Mouse (Mus musculus): ENCODE measurements at regions not wholly inside any gene's neighbourhood (a gene's known extent, or its start where the extent isn't known, plus 50 kb on each side); places are given as distances from the start of the nearest gene placed in this dataset.

DNA sequence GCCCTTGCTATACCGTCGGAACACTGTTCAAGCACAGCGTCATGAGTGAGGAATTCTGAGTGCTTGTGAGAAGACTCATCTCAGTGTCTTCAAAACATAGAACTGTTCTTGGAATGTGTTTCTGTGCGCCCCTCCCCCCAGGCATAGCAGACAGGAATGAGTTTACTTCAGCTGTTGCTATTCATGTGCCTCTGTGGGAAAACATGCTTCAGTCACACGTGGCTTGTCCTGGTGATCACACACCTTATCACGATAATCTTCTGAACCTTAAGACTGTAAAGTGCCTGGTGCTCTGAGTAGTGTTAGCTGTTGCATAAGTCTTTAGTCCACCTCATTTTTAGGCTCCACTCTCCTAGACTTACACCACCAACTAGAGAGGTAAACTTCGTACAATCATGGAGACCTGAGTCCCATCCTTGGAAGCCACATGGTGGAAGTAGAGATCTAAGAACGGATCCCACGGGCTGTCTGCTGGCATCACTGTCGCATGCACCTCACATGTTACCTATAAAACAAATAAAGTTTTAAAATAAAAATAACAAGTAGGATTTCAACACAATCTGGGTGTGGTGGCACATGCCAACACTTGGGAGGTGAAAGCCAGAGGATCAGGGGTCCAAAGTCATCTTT is 1143.8 kb downstream of the 4930447A16Rik start:
- intact Hi-C loops (cut with DNase I), result no loop called here
- no peak for DNase-seq

DNA sequence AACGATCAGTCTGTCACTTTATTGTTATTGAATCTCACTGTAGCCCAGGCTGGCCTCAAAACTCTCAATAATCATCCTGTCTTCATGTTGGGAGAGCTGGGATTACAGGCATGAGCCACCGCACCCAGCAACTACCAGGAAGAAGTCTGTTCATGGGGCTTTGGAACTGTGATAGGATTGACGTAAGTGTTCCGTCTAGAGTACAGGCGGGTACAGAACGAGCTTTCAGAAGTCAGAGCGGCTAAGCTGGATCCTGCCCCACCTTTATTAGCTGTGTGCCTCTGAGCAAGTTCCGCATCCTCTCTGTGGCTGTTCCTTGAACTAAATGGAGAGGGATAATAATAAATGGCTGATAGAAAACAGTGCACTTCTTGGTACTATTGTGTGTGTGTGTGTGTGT is 1144.8 kb downstream of the 4930447A16Rik start:
- DNase-seq, result no peak
- intact Hi-C loops (cut with DNase I), result no loop called here

DNA sequence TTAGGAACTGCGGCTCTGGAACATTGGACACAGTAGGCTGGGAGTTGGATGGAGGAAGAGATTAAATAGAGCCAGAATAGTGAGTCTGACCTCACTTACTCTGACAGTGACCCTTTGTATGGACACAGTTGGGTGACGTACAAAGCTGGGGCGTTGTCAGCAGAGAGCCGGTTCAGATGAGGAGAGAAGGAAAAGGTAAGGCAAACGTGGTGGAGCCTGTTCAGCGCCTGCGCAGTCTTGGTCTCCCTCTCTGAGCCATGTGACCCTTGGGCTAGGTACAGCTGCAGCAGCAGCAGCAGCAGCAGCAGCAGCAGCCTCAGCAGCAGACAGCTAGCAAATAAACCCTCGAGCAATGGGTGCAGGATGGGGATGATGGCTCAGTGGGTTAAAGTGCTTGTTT is 1145.4 kb downstream of the 4930447A16Rik start:
- no peak for DNase-seq
- intact Hi-C loops (cut with DNase I), result no loop called here

- no peak for DNase-seq
- intact Hi-C loops (cut with DNase I), result no loop called here
Measured at GRCm38 (mm10) chr15:38572652-38573051, 1147.3 kb downstream of the 4930447A16Rik start.

DNA sequence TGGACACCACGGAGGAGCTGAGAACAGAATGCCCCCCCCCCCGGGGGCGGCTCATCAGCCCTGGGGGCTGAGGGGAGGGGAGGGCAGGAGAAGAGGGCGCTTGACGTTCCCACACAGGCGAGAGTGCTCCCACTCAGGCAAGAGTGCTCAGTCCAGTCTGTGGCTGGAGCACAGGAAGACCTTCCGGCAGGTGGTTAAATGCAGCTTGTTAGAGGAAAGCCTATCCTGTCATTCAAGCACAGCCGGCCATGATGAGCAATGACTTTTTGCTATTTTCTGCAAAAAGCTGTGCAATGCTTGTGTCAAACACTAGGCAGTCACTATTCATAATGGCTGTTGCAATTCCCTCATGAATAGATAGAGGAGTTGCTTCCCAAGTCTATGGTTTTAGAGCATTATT is 1149.1 kb downstream of the 4930447A16Rik start:
- no peak for DNase-seq
- intact Hi-C loops (cut with DNase I), result no loop called here

DNA sequence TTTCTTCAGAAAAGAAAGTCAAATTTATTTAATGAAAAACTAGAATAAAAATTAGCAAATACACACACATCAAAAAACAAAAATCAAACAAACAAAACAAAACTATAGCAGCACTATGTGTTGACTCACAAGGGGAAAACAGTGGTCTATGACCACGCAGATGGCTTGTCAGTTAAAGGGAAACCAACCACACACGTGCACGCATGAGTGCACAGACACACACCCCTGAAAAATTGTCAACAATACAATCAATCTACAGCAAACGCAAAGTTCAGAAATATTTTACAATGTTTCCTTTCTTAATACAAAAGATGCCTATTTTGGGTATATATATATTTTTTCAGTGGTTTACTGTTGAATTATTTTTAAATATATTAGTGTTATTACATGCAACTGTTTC is 1149.9 kb downstream of the 4930447A16Rik start:
- intact Hi-C loops (cut with DNase I), result no loop called here
- DNase-seq, result no peak

- no peak for DNase-seq
- intact Hi-C loops (cut with DNase I), result no loop called here
Measured at GRCm38 (mm10) chr15:38577691-38578090, 1152.3 kb downstream of the 4930447A16Rik start.

DNA sequence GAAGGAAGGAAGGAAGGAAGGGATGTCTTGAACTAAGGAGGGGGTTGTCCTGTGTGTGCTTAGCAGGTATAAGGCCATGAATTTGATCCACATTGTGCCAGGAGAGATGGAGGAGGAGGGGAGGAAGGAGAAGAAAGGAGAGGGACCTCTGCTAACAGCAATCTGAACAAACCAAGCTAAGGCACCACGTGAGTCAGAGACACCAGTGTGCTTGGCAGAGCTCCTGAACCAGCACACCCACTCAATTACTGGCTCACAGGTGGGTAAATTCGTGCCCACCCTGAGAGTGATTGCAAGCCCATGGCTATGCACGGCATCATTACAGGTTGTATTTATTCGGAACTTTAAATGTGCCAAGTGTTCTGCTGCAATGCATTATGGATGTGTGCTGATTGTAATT is 1154.1 kb downstream of the 4930447A16Rik start:
- intact Hi-C loops (cut with DNase I), result no loop called here
- DNase-seq, result no peak

GRCm38 (mm10) chr15:38583500-38583899 is 1158.1 kb downstream of the 4930447A16Rik start:
- DNase-seq, result no peak
- intact Hi-C loops (cut with DNase I), result no loop called here

- intact Hi-C loops (cut with DNase I), result no loop called here
Measured at GRCm38 (mm10) chr15:38584425-38584824, 1159.1 kb downstream of the 4930447A16Rik start.

DNA sequence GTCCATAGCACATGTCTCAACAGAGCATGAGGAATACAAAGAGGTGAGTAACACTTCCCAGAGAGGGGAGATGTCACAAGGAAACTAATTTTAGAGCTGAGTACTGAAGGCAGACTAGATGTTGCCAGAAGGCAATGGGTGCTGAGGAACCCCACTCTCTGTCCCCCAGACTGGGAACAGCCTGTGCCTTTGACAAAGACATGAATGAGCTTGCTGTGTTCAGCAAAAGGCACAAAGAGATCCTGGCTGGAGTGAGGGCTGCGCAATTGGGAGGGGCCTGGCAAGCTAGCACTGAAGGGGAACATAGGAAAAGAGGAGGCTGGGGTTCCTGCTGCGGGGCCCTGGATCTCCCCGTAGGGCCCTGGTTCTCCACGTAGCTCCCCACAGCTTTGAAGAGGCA is 1160.3 kb downstream of the 4930447A16Rik start:
- intact Hi-C loops (cut with DNase I), result no loop called here
- no peak for DNase-seq

More at GRCm38 (mm10) chr15:38584425-38584824, 1159.1 kb downstream of the 4930447A16Rik start:
- no peak for DNase-seq

GRCm38 (mm10) chr15:38586594-38586993 is 1161.2 kb downstream of the 4930447A16Rik start:
- no peak for DNase-seq
- intact Hi-C loops (cut with DNase I), result no loop called here

- no peak for DNase-seq
- intact Hi-C loops (cut with DNase I), result no loop called here
Measured at GRCm38 (mm10) chr15:38588268-38588667, 1162.9 kb downstream of the 4930447A16Rik start.

- DNase-seq, result no peak
- intact Hi-C loops (cut with DNase I), result no loop called here
Measured at GRCm38 (mm10) chr15:38589010-38589409, 1163.7 kb downstream of the 4930447A16Rik start.

DNA sequence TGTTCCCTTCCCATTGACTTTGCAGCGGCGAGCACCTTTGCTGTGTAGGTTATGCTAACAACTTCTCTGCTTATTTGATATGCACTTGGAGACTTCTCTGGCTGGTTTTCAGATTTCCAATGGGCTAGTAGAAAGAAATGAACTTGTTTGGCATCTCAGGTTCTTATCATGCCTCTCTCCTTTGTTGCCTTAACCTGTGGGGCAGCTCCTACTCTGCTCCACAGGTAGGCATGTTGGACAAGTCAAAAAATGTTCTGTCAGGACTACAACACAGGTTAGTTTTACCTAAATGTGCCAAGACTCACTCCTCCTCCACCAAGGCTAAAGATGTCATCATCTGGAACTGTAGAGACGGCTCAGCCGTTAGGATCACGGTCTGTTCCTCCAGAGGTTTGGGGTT is 1164.3 kb downstream of the 4930447A16Rik start:
- intact Hi-C loops (cut with DNase I), result no loop called here
- DNase-seq, result no peak

DNA sequence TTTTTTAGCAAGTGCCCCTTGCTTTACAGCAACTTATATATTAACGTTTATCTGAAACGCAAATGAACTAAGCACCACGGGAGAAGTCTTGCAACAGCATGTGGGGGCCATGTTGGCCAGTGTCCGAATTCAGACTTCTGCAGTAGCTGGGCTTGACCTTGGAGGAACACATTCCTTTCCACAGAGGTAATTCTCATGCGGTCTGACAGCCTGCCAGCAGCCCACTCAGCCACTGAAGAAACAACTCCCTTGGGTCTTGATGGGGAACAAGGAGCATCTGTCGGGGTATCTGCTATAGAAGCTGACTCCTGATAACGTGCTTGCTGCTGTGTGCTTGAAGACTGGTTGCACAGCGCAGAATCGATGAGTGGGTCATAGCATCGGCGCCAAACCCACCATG is 1168.7 kb downstream of the 4930447A16Rik start:
- intact Hi-C loops (cut with DNase I), result no loop called here
- peak; percentile 35 for DNase-seq

DNA sequence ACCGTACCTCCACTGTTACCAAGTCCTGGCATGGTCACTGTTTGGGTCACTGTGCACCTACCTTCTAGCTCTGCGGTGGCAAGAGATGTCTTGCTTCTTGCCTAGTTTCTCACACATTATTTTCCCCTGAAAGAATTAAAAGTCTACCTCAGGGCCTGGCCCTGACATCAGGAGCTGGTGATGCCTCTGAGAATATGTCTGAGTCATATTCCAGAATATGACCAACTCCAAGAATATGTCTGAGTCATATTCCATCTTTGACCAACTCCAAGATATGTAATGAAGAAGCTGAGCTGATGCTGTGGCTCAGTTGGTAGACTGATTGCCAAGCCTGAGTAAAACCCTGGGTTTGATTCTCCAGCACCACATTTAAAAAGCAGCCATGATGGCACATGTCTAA is 1169.4 kb downstream of the 4930447A16Rik start:
- intact Hi-C loops (cut with DNase I), result no loop called here
- no peak for DNase-seq

GRCm38 (mm10) chr15:38595820-38596219 is 1170.5 kb downstream of the 4930447A16Rik start:
- intact Hi-C loops (cut with DNase I), result no loop called here
- DNase-seq, result no peak

DNA sequence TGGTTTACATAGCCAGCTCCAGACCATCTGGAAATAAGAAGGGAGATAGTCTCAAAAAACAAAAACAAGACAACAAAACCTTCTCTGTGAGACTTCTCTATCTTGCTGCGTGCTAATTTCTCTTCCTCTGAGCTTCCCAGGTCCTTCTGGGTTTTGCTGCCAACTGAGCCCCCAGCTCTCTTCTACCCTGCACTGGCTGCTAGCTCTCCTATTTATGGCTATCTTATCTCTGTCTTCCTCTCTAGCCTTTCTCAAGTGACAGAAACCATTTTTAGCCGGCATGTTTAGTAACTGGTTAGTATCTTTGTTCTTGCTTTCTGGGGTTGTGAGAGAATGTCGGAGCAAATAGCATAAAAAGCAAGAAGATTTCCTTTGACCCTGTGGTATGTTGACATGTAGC is 1172.1 kb downstream of the 4930447A16Rik start:
- intact Hi-C loops (cut with DNase I), result no loop called here
- no peak for DNase-seq

- DNase-seq, result no peak
- intact Hi-C loops (cut with DNase I), result loop anchor here (10.0 kb wide), 1 partner anchor 307 kb away; no protein-coding TSS in a partner anchor
Measured at GRCm38 (mm10) chr15:38601436-38601835, 1176.1 kb downstream of the 4930447A16Rik start.

DNA sequence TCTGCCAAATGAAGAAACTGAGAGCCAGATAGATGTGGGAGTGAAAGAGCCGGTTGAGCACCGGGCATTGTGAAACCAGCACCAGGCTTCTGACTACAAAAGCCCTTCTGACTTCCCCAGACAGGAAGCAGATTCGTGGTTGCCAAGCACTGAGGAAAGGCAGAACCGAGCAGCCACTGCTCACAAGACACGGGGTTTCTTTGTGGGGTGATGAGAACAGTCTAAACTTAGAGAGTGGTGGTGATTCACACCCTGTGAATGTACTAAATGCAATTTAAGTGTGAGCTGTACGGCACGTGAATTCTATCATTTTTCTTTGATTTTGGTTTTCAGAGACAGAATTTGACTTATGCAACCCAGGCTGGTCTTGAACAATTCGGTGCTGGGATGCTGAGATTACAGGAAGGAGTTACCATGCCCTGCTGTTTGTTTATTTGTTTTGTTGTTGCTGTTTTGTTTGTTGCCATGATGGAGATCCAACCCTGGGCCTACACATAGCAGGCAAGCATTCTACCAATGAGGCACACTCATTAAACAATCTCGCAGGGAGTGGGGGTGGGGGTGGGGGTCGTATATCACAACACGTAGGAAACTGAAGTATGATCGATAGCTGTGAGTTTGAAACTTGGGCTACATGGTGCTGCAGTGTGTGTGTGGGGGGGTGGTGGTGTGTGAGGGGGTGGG is 1177.0 kb downstream of the 4930447A16Rik start:
- intact Hi-C loops (cut with DNase I), result loop anchor here (10.0 kb wide), 1 partner anchor 308 kb away; no protein-coding TSS in a partner anchor
- DNase-seq, result peak; percentile 5

- intact Hi-C loops (cut with DNase I), result loop anchor here (10.0 kb wide), 1 partner anchor 309 kb away; no protein-coding TSS in a partner anchor
- no peak for DNase-seq
Measured at GRCm38 (mm10) chr15:38603918-38604317, 1178.6 kb downstream of the 4930447A16Rik start.

Data from left cerebral cortex, postnatal 4 days (tissue).